Mouse (Mus musculus): ENCODE data around the gene Mcfd2. TPM values are rescaled to one million over a fixed set of nuclear protein-coding genes. Genes with fewer than 3 reads are reported as not detected.

Gene Mcfd2
- total and polyA plus RNA-seq, 2 experiments from 2014 or later = 35.0 to 40.7 TPM

GRCm38 (mm10) chr17:87219456-87219855, 46.3 kb downstream of the Mcfd2 start:
- no peaks in the 10 kb centered on the region for H3K9me3 ChIP-seq (ENCODE audit: low read length)
- H3K4me3 ChIP-seq (ENCODE audit: low read depth, low read length) = no peak overlapping the region
- WGBS = 88% methylated on average over 9 of the region's 9 CpGs
- TF ChIP-seq CTCF (IDR thresholded peaks at IDR 0.05; ENCODE audit: low read depth) = no peak
- no peaks in the 10 kb centered on the region for H3K36me3 ChIP-seq (ENCODE audit: insufficient read depth)
- no peak overlapping the region for H3K4me2 ChIP-seq (ENCODE audit: low read depth)
- H3K4me1 ChIP-seq (ENCODE audit: insufficient read depth) = no peaks in the 10 kb centered on the region
- no peak for DNase-seq
- ATAC-seq = no peak
- H3K9ac ChIP-seq = no peak overlapping the region
- H3K27ac ChIP-seq (ENCODE audit: low read depth, low read length) = no peak overlapping the region
- no peaks in the 10 kb centered on the region for H3K27me3 ChIP-seq (ENCODE audit: insufficient read depth, low read length)

- Histone ChIP-seq H3K36me3 (ENCODE audit: insufficient read depth) (no peaks in the 10 kb centered on the region), H3K9ac (no peak overlapping the region), H3K9me3 (ENCODE audit: low read length) (no peaks in the 10 kb centered on the region), H3K27ac (ENCODE audit: low read depth, low read length) (no peak overlapping the region), H3K27me3 (ENCODE audit: insufficient read depth, low read length) (no peaks in the 10 kb centered on the region), H3K4me2 (ENCODE audit: low read depth) (no peak overlapping the region), H3K4me3 (ENCODE audit: low read depth, low read length) (no peak overlapping the region), H3K4me1 (ENCODE audit: insufficient read depth) (no peaks in the 10 kb centered on the region)
- no peak for DNase-seq
- no peak for TF ChIP-seq CTCF (IDR thresholded peaks at IDR 0.05; ENCODE audit: low read depth)
- ATAC-seq = no peak
- WGBS = 96% methylated on average over 7 of the region's 7 CpGs
Observed at GRCm38 (mm10) chr17:87214523-87214922, 51.2 kb downstream of the Mcfd2 start.

- Histone ChIP-seq H3K4me2 (ENCODE audit: low read depth) (no peak overlapping the region), H3K9me3 (ENCODE audit: low read length) (no peaks in the 10 kb centered on the region), H3K4me3 (ENCODE audit: low read depth, low read length) (no peak overlapping the region), H3K9ac (no peak overlapping the region), H3K27me3 (ENCODE audit: insufficient read depth, low read length) (no peaks in the 10 kb centered on the region), H3K27ac (ENCODE audit: low read depth, low read length) (no peak overlapping the region), H3K4me1 (ENCODE audit: insufficient read depth) (no peaks in the 10 kb centered on the region), H3K36me3 (ENCODE audit: insufficient read depth) (no peaks in the 10 kb centered on the region)
- no peak for ATAC-seq
- DNase-seq = no peak
- 73% methylated on average over 2 of the region's 2 CpGs for WGBS
- no peak for TF ChIP-seq CTCF (IDR thresholded peaks at IDR 0.05; ENCODE audit: low read depth)
Observed at GRCm38 (mm10) chr17:87210525-87210924, 55.2 kb downstream of the Mcfd2 start.

DNA sequence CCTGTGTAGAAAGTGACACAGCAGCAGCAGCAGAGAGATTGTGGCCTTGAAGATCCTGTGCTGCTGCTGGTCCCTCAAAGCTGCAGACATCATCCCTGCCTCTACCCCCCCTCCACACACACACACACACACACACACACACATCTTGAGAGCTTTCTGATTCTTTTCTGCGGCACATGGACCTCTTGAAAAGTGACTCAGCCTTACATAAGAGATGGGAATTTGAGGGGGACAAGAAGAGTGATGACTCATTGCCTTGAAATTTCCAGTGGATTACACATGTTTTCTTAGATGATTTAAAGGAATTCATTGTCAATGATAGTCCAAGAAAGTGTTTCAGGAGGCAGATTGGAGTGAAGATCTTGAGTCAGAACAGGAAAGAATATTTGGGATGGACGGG, 58.9 kb downstream of the Mcfd2 start:
- 91% methylated on average over 2 of the region's 2 CpGs for WGBS
- H3K36me3 ChIP-seq (ENCODE audit: insufficient read depth) = no peaks in the 10 kb centered on the region
- H3K4me2 ChIP-seq (ENCODE audit: low read depth) = no peak overlapping the region
- no peak for TF ChIP-seq CTCF (IDR thresholded peaks at IDR 0.05; ENCODE audit: low read depth)
- no peak overlapping the region for H3K27ac ChIP-seq (ENCODE audit: low read depth, low read length)
- no peak overlapping the region for H3K9ac ChIP-seq
- ATAC-seq = no peak
- no peaks in the 10 kb centered on the region for H3K4me1 ChIP-seq (ENCODE audit: insufficient read depth)
- H3K27me3 ChIP-seq (ENCODE audit: insufficient read depth, low read length) = no peaks in the 10 kb centered on the region
- H3K9me3 ChIP-seq (ENCODE audit: low read length) = no peaks in the 10 kb centered on the region
- no peak overlapping the region for H3K4me3 ChIP-seq (ENCODE audit: low read depth, low read length)
- DNase-seq = no peak

Other genes with a start within 250 kb of the Mcfd2 start
- 18.2 and 19.1 TPM in 2 replicates for gene Pigf, start 240.5 kb downstream of the Mcfd2 start, total RNA-seq (2014; rRNA removed)
- gene Pigf, start 240.5 kb downstream of the Mcfd2 start, polyA plus RNA-seq (2015; fragmentation: Nextera tagmentation; extraction: Ambion mirVana) = 28.7 and 34.0 TPM in 2 replicates
- 82.7 and 109 TPM in 2 replicates for gene Cript, start 240.4 kb downstream of the Mcfd2 start, total RNA-seq (2014; rRNA removed)
- 215 and 249 TPM in 2 replicates for gene Cript, start 240.4 kb downstream of the Mcfd2 start, polyA plus RNA-seq (2015; fragmentation: Nextera tagmentation; extraction: Ambion mirVana)
- gene Socs5, start 158.3 kb downstream of the Mcfd2 start, total RNA-seq (2014; rRNA removed) = 17.0 and 20.2 TPM in 2 replicates
- gene Socs5, start 158.3 kb downstream of the Mcfd2 start, polyA plus RNA-seq (2015; fragmentation: Nextera tagmentation; extraction: Ambion mirVana) = 9.0 and 11.8 TPM in 2 replicates
- 6.1 and 6.4 TPM in 2 replicates for gene Ttc7, start 17.0 kb upstream of the Mcfd2 start, total RNA-seq (2014; rRNA removed)
- gene Ttc7, start 17.0 kb upstream of the Mcfd2 start, polyA plus RNA-seq (2015; fragmentation: Nextera tagmentation; extraction: Ambion mirVana) = 7.0 and 7.5 TPM in 2 replicates
- not detected in 2 replicates for gene Stpg4, start 161.8 kb upstream of the Mcfd2 start, total RNA-seq (2014; rRNA removed)
- gene Stpg4, start 161.8 kb upstream of the Mcfd2 start, polyA plus RNA-seq (2015; fragmentation: Nextera tagmentation; extraction: Ambion mirVana) = not detected in 2 replicates
- 1,563 and 1,794 TPM in 2 replicates for gene Calm2, start 181.0 kb upstream of the Mcfd2 start, total RNA-seq (2014; rRNA removed)
- gene Calm2, start 181.0 kb upstream of the Mcfd2 start, polyA plus RNA-seq (2015; fragmentation: Nextera tagmentation; extraction: Ambion mirVana) = 3,264 and 3,401 TPM in 2 replicates

Data from forebrain, postnatal 0 days (tissue).